Mouse (Mus musculus) left cerebral cortex, postnatal 25 days (tissue): Measurements from ENCODE around the gene Prph. TPM values are rescaled to one million over a fixed set of nuclear protein-coding genes. Genes with fewer than 3 reads are reported as not detected.

Experiments used
- DNase-seq, 2 experiments: peaks; one replicate each; pipeline ENCODE4 v3.0.0; 2022; ENCODE audit warnings: low spot score in 2 of 2, mixed read lengths in 1 of 2
- intact Hi-C: fragments of 180-260 bp; cut with DNase I; formaldehyde crosslinking; loops from one replicate; pipeline ENCODE4 v1.15.1; 2025
- total RNA-seq, 2 experiments: library from RNA; stranded (reverse); gene quantifications; 2 replicates each; pipeline ENCODE4 v1.2.3; 2021

Gene Prph
- 1 to 10 TPM; 1.4 to 1.6 TPM for total RNA-seq

GRCm38 (mm10) chr15:99055040-99055439, at the start of gene Prph:
Prph (plus strand) TSS chr15:99055174.
- intact Hi-C loops = loop anchor here (5.0 to 10.0 kb wide), 2 partner anchors 142 to 210 kb away; no protein-coding TSS in a partner anchor
- no peak for DNase-seq

GRCm38 (mm10) chr15:99008801-99009241, 46.2 kb upstream of the Prph start:
- DNase-seq = no peak
- intact Hi-C loops = no loop called here

GRCm38 (mm10) chr15:99010896-99011295, 44.1 kb upstream of the Prph start:
- intact Hi-C loops = loop anchor here (5.0 kb wide), 1 partner anchor 106 kb away; no protein-coding TSS in a partner anchor
- DNase-seq = no peak

- DNase-seq = no peak
- intact Hi-C loops = loop anchor here (5.0 kb wide), 1 partner anchor 105 kb away; no protein-coding TSS in a partner anchor
Observed at GRCm38 (mm10) chr15:99011946-99012345, 43.0 kb upstream of the Prph start.

GRCm38 (mm10) chr15:99014496-99015030, 40.4 kb upstream of the Prph start:
- DNase-seq = no peak
- intact Hi-C loops = loop anchor here (5.0 kb wide), 1 partner anchor 103 kb away; no protein-coding TSS in a partner anchor

- DNase-seq = no peak
- intact Hi-C loops = no loop called here
Observed at GRCm38 (mm10) chr15:99017355-99017761, 37.6 kb upstream of the Prph start.

GRCm38 (mm10) chr15:99017986-99018385, 37.0 kb upstream of the Prph start:
- intact Hi-C loops = no loop called here
- DNase-seq = no peak

- intact Hi-C loops = no loop called here
- no peak for DNase-seq
Observed at GRCm38 (mm10) chr15:99018630-99019029, 36.3 kb upstream of the Prph start.

GRCm38 (mm10) chr15:99019436-99019835, 35.5 kb upstream of the Prph start:
- DNase-seq = no peak

GRCm38 (mm10) chr15:99020171-99020570, 34.8 kb upstream of the Prph start:
- intact Hi-C loops = no loop called here
- DNase-seq = no peak

More at GRCm38 (mm10) chr15:99019436-99019835, 35.5 kb upstream of the Prph start:
- intact Hi-C loops = no loop called here

GRCm38 (mm10) chr15:99021255-99021654, 33.7 kb upstream of the Prph start:
- intact Hi-C loops = no loop called here

GRCm38 (mm10) chr15:99024668-99025314, 30.2 kb upstream of the Prph start:
- DNase-seq = peak; percentile 66 to 74
- intact Hi-C loops = no loop called here

More at GRCm38 (mm10) chr15:99021255-99021654, 33.7 kb upstream of the Prph start:
- DNase-seq = no peak

GRCm38 (mm10) chr15:99025414-99025813, 29.6 kb upstream of the Prph start:
- DNase-seq = no peak
- intact Hi-C loops = no loop called here

- DNase-seq = no peak
- intact Hi-C loops = no loop called here
Observed at GRCm38 (mm10) chr15:99026259-99026658, 28.7 kb upstream of the Prph start.

- DNase-seq = no peak
- intact Hi-C loops = no loop called here
Observed at GRCm38 (mm10) chr15:99027116-99027515, 27.9 kb upstream of the Prph start.

- intact Hi-C loops = no loop called here
- DNase-seq = no peak
Observed at GRCm38 (mm10) chr15:99028874-99029458, 26.0 kb upstream of the Prph start.

GRCm38 (mm10) chr15:99029619-99030584, 25.1 kb upstream of the Prph start, which contains the start of gene Tuba1c:
Tuba1c (plus strand) TSS chr15:99029891.
- intact Hi-C loops = no loop called here
- DNase-seq = peak in 1 of 2 experiments; percentile 21

GRCm38 (mm10) chr15:99030585-99031387, 24.2 kb upstream of the Prph start:
- intact Hi-C loops = no loop called here
- no peak for DNase-seq

GRCm38 (mm10) chr15:99031388-99031675, 23.6 kb upstream of the Prph start:
- no peak for DNase-seq
- intact Hi-C loops = no loop called here
